Mouse (Mus musculus) frontal cortex, postnatal 36 days (tissue): ENCODE measurements around the gene Efna2.

ENCODE experiments used
- DNase-seq, 2 experiments: peaks; one replicate each; pipeline ENCODE4 v3.0.0; 2022; ENCODE audit warnings: low spot score in 2 of 2

Efna2 gene

GRCm38 (mm10) chr10:80141786-80142529 is 37.3 kb upstream of the Efna2 start:
- peak; percentile 91 to 96 for DNase-seq

GRCm38 (mm10) chr10:80142530-80142925 is 36.8 kb upstream of the Efna2 start:
- no peak for DNase-seq

- no peak for DNase-seq
Observed at GRCm38 (mm10) chr10:80143664-80144063, 35.6 kb upstream of the Efna2 start.

GRCm38 (mm10) chr10:80144159-80144558 is 35.1 kb upstream of the Efna2 start:
- no peak for DNase-seq

- peak in 1 of 2 experiments; percentile 77 for DNase-seq
Observed at GRCm38 (mm10) chr10:80144864-80145838, 34.1 kb upstream of the Efna2 start.

- peak in 1 of 2 experiments; percentile 46 for DNase-seq
Observed at GRCm38 (mm10) chr10:80145896-80146295, 33.4 kb upstream of the Efna2 start.

- no peak for DNase-seq
Observed at GRCm38 (mm10) chr10:80146568-80147011, 32.7 kb upstream of the Efna2 start.

GRCm38 (mm10) chr10:80147146-80147718 is 32.0 kb upstream of the Efna2 start:
- DNase-seq = peak in 1 of 2 experiments; percentile 27

GRCm38 (mm10) chr10:80147719-80148601 is 31.3 kb upstream of the Efna2 start, which contains the start of gene Midn:
TSS of gene Midn (plus strand) at chr10:80148272.
- DNase-seq = peak in 1 of 2 experiments; percentile 74

GRCm38 (mm10) chr10:80148610-80149290 is 30.5 kb upstream of the Efna2 start:
- DNase-seq = peak; percentile 94 to 95

- DNase-seq = peak; percentile 97 to 98
Observed at GRCm38 (mm10) chr10:80149291-80150225, 29.7 kb upstream of the Efna2 start.

- peak in 1 of 2 experiments; percentile 44 for DNase-seq
Observed at GRCm38 (mm10) chr10:80150226-80151210, 28.8 kb upstream of the Efna2 start.

- DNase-seq = peak in 1 of 2 experiments; percentile 69
Observed at GRCm38 (mm10) chr10:80151211-80152034, 27.9 kb upstream of the Efna2 start.

GRCm38 (mm10) chr10:80152071-80152872 is 27.0 kb upstream of the Efna2 start:
- peak in 1 of 2 experiments; percentile 33 for DNase-seq

- DNase-seq = peak in 1 of 2 experiments; percentile 42
Observed at GRCm38 (mm10) chr10:80152873-80153260, 26.4 kb upstream of the Efna2 start.

- DNase-seq = no peak
Observed at GRCm38 (mm10) chr10:80153713-80154112, 25.6 kb upstream of the Efna2 start.
